Mouse (Mus musculus) lung, adult 2 months (tissue): ENCODE data around the gene Klc4.

Experiments
- CTCF ChIP-seq: fragments of 200-500 bp; IDR thresholded peaks from 2 replicates; pipeline ENCODE4 v1.5.1; 2011; ENCODE audit warnings: mild to moderate bottlenecking, low read length, control low read depth; ENCODE audit not compliant: insufficient read depth
- POLR2A ChIP-seq: fragments of 200-500 bp; IDR thresholded peaks from 2 replicates; pipeline ENCODE4 v1.6.1; 2011; ENCODE audit warnings: low read depth, mild to moderate bottlenecking, control low read depth, low read length, borderline replicate concordance; ENCODE audit errors: extremely low read depth

DNA sequence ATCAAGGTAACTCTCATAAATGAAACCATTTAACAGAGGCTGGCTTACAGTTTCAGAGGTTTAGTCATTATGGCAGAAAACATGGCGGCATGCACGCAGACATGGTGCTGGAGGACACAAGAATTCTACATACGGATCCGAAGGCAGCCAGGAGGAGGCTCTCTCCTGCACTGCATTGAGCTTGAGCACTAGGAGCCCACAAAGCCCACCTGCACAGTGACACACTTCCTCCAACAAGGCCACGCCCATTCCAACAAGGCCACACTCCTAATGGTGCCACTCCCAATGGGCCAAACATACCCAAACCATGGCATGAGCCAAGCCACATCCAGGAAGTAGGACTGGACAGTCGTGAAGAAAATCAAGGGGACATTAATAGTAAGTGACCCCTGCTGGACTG, 34.5 kb downstream of the Klc4 start:
- TF ChIP-seq POLR2A (no peak), CTCF (no peak)
